ENCODE assay signal across 21 mouse cellular contexts in the genomic region with DNA sequence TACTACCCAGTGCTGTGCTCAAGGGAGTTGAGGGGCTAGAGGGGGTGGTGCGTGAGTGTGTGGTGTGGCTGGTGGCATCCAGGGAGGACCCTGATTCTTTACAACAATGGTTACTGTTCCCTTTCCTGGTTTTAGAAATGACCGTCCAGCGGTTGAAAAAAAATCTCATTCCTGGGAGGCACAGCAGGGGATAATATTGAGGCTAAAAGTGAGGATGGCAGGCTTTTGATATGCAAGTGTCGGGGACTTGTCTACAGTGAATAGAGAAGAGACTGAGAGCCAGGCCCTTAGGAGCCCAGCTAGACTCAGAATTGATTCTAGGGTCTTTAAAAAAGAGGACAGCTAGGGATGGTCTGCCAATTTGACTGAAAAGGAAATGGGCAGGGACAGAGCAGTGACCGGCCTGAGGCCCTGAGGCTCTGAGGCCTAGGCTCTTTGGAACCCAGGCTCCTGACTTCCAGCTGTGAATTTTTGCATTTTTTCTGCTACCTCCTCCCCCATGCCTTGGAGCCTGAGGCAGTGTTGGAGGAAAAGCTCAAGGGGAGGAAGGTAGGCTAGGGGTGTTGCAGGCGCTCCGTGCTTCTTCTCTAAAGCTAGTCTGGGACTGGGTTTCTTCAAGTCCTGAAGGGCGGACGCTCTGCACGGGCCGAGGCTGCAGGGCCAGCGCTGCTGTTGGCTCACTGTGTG. TPM values are rescaled to one million over a fixed set of nuclear protein-coding genes. Genes with fewer than 3 reads are reported as not detected.
"Had no signal": no experiment of that assay in that cellular context is flagged by ENCODE, and none has a peak within 500 bp of the region (broad histone marks: within the 10 kb centered on the region; RNA-seq: fewer than 3 reads in every experiment).

No protein-coding gene starts in this region.

- H3K9ac ChIP-seq: limb, embryonic 12.5 days; limb, embryonic 15.5 days; liver, embryonic 14.5 days; liver, postnatal 0 days; lung, embryonic 14.5 days; midbrain, embryonic 12.5 days; midbrain, embryonic 15.5 days; neural tube, embryonic 12.5 days; neural tube, embryonic 15.5 days had no signal

- DNase-seq: kidney, postnatal 25 days; layer of hippocampus, postnatal 36 days; left cerebral cortex, postnatal 4 days; liver, postnatal 0 days; lung, embryonic 14.5 days; thymus, adult 18-20 months; thymus, postnatal 36 days had no signal

- H3K4me3 ChIP-seq: layer of hippocampus, adult 2 months; left cerebral cortex, adult 2 months; limb, embryonic 12.5 days; limb, embryonic 15.5 days; midbrain, embryonic 12.5 days; midbrain, embryonic 15.5 days; neural tube, embryonic 12.5 days; neural tube, embryonic 15.5 days had no signal

- H3K36me3 ChIP-seq: limb, embryonic 12.5 days; limb, embryonic 15.5 days; midbrain, embryonic 12.5 days; midbrain, embryonic 15.5 days; neural tube, embryonic 12.5 days; neural tube, embryonic 15.5 days had no signal

- H3K9me3 ChIP-seq: limb, embryonic 12.5 days; limb, embryonic 15.5 days; midbrain, embryonic 12.5 days; midbrain, embryonic 15.5 days; neural tube, embryonic 12.5 days; neural tube, embryonic 15.5 days had no signal

- H3K4me2 ChIP-seq: limb, embryonic 12.5 days; limb, embryonic 15.5 days; liver, embryonic 11.5 days; lung, embryonic 14.5 days; midbrain, embryonic 12.5 days; midbrain, embryonic 15.5 days; neural tube, embryonic 12.5 days; neural tube, embryonic 15.5 days had no signal

- ATAC-seq: liver, postnatal 0 days; lung, postnatal 0 days; midbrain, embryonic 15.5 days had no signal

- H3K27ac ChIP-seq: kidney, postnatal 0 days; layer of hippocampus, adult 2 months; left cerebral cortex, adult 2 months; limb, embryonic 12.5 days; limb, embryonic 15.5 days; liver, embryonic 14.5 days; macrophage; midbrain, embryonic 12.5 days; midbrain, embryonic 15.5 days; neural tube, embryonic 12.5 days; neural tube, embryonic 15.5 days had no signal

RNA-seq across cellular contexts. Expression of gene Slc5a1, which starts 1.5 kb away (rescaled TPM):
- total RNA-seq: left cerebral cortex, adult 2 months; megakaryocyte, adult 5-6 weeks had no signal
- polyA plus RNA-seq: limb, embryonic 12.5 days; liver, embryonic 11.5 days; liver, embryonic 14.5 days; macrophage; midbrain, embryonic 12.5 days had no signal
